Mouse (Mus musculus): ENCODE data around the gene Scg3. TPM values are rescaled to one million over a fixed set of nuclear protein-coding genes. Genes with fewer than 3 reads are reported as not detected.
"Not testable (repeated sequence)": the region's sequence is repeated elsewhere in the genome, so short reads cannot be mapped to it uniquely, and the experiment has no call there.

Gene Scg3
- polyA plus RNA-seq, 1 experiment from 2014 or later: 0.59 TPM

DNA sequence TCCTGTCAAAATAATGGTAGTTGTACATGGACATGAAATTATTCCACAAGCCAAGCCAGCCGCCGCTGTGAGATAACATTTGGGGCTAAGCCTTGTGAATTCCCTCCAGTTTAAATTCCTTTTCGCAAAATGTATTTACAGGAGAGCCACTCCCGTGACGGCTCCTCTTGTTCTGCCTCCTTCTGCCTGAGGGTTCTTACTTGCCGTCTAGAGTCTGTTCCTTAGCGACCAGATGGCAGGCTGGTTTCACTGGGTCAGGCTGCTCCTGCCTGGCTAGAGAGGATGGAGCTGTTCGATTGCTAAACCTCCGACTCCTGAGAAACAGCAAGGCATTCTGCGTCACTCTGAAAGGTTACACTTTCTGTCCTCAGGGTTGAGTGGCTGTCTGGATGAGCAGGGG lies 51.7 kb downstream of the Scg3 start:
- WGBS: 52% methylated on average over 10 of the region's 10 CpGs

DNA sequence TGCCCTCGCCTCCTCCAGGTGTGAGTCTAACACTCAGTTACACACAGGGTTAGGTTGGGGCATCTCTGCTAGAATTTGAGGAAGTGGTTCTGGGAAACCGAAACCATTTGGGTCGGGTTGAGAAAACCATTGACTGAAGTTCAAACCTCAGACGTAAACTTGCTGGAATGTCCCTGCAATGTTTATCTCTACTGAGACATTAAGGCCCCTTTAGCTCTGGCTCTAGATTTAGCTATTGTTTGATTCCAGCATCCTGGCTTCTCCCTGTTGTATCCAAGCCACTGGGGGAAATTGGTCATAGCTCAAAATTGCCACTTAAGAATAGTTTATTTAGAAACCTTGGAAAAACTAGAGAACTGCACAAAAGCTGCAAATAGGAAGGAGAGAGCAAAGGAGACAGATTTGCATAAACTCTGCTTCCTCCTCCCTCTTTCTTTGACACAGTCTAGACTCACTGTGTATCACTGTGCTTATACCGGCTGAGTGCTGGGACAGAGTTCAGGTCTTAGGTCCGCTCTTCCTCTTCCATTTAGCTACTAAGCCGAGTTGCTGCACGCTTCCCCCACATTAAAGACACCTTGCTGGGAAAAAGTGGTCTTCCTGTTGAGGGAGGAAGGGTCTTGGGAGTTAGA lies 52.9 kb downstream of the Scg3 start:
- H3K9ac ChIP-seq (replicated peaks; ENCODE audit: low read length): no peak overlapping the region
- no peak overlapping the region for H3K27ac ChIP-seq (ENCODE audit: low read length)
- no peaks in the 10 kb centered on the region; the same call in 1 of the 2 replicates for H3K4me1 ChIP-seq (ENCODE audit: insufficient read depth, low read length)
- H3K4me3 ChIP-seq (ENCODE audit: low read length): no peak overlapping the region
- WGBS: 82% methylated on average over 8 of the region's 8 CpGs
- ATAC-seq (ENCODE audit: low FRiP score, low TSS enrichment): no peak
- no peaks in the 10 kb centered on the region for H3K9me3 ChIP-seq (ENCODE audit: low read length)
- H3K36me3 ChIP-seq (ENCODE audit: insufficient read depth, low read length): no peaks in the 10 kb centered on the region
- H3K27me3 ChIP-seq (ENCODE audit: insufficient read depth, low read length): no peaks in the 10 kb centered on the region
- H3K4me2 ChIP-seq (replicated peaks; ENCODE audit: low read depth, low read length): no peak overlapping the region

More for the DNA sequence above, 51.7 kb downstream of the Scg3 start:
- no peaks in the 10 kb centered on the region for H3K9me3 ChIP-seq (ENCODE audit: low read length)
- no peak overlapping the region for H3K27ac ChIP-seq (ENCODE audit: low read length)
- no peaks in the 10 kb centered on the region for H3K4me1 ChIP-seq (ENCODE audit: insufficient read depth, low read length)
- H3K9ac ChIP-seq (replicated peaks; ENCODE audit: low read length): no peak overlapping the region
- no peaks in the 10 kb centered on the region for H3K27me3 ChIP-seq (ENCODE audit: insufficient read depth, low read length)
- ATAC-seq (ENCODE audit: low FRiP score, low TSS enrichment): no peak
- H3K36me3 ChIP-seq (ENCODE audit: insufficient read depth, low read length): no peaks in the 10 kb centered on the region
- H3K4me2 ChIP-seq (replicated peaks; ENCODE audit: low read depth, low read length): no peak overlapping the region
- no peak overlapping the region for H3K4me3 ChIP-seq (ENCODE audit: low read length)

DNA sequence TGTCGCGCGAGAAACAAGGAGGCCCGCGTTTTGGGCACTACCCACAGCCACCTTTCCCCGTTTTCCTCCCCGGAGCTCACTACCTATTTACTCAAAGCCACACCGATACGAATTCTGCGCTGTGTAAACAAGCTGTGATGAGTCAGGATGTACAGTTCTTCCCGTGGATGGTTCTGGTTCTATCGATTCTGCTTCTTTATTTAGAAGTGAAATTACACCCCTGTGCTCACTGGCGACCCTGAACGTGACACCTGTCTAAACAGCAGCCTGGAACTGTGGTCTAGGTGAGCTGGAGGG lies 57.6 kb downstream of the Scg3 start:
- under 1% methylated on average over 14 of the region's 14 CpGs for WGBS
- no peak for ATAC-seq (ENCODE audit: low FRiP score, low TSS enrichment)
- peak overlapping the region; percentile 93 for H3K9ac ChIP-seq (replicated peaks; ENCODE audit: low read length)
- H3K27me3 ChIP-seq (ENCODE audit: insufficient read depth, low read length): no peaks in the 10 kb centered on the region
- H3K27ac ChIP-seq (ENCODE audit: low read length): peak overlapping the region; percentile 84
- no peaks in the 10 kb centered on the region for H3K36me3 ChIP-seq (ENCODE audit: insufficient read depth, low read length)
- H3K4me3 ChIP-seq (ENCODE audit: low read length): peak overlapping the region; percentile 76
- H3K4me2 ChIP-seq (replicated peaks; ENCODE audit: low read depth, low read length): peak overlapping the region; percentile 87
- H3K9me3 ChIP-seq (ENCODE audit: low read length): no peaks in the 10 kb centered on the region
- no peaks in the 10 kb centered on the region; the same call in 1 of the 2 replicates for H3K4me1 ChIP-seq (ENCODE audit: insufficient read depth, low read length)

DNA sequence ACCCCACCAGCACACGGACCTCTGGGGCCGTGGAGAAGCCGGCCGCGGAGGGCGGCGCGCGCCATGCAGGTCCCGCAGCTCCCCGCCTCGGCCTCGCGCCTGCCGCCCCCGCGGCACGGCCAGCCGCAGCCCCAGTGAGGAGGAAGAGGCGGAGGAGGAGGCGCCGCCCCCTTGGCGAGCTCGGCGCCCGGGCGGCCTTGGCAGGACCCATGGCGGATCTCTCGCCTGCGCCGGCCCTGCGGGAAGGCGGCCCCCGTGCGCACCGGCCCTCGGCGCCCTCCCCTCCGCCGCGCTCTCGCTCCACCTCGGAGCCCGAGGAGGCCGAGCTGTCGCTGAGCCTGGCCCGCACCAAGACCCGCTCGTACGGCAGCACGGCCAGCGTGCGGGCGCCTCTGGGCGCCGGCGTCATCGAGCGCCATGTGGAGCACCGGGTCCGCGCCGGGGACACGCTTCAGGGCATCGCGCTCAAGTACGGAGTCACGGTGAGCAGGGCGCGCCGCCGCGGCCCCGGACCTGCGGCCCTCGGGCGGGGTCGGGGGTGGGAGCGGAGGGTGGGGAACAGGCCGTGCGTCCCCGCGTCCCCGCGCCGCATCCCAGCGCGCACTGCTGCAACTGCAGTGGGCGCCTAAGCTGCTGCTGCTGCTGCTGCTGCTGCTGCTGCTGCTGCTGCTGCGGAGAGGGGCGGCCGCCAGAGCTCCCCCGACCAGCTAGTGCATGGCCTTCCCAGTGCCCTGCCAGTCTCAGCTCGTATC lies 58.1 kb downstream of the Scg3 start, which contains the start of gene Lysmd2:
TSS of gene Lysmd2 (plus strand) at position 186 of the 752 bp plus-strand sequence.
- under 1% methylated on average over 52 of the region's 94 CpGs for WGBS
- Histone ChIP-seq H3K36me3 (ENCODE audit: insufficient read depth, low read length) (no peaks in the 10 kb centered on the region), H3K4me2 (replicated peaks; ENCODE audit: low read depth, low read length) (peak within 1 kb of the TSS; percentile 87), H3K9me3 (ENCODE audit: low read length) (no peaks in the 10 kb centered on the region), H3K9ac (replicated peaks; ENCODE audit: low read length) (peak within 1 kb of the TSS; percentile 93), H3K27ac (ENCODE audit: low read length) (peak within 1 kb of the TSS; percentile 84), H3K4me1 (ENCODE audit: insufficient read depth, low read length) (no peaks in the 10 kb centered on the region; the same call in 1 of the 2 replicates), H3K27me3 (ENCODE audit: insufficient read depth, low read length) (no peaks in the 10 kb centered on the region), H3K4me3 (ENCODE audit: low read length) (peak within 1 kb of the TSS; percentile 76)
- ATAC-seq (ENCODE audit: low FRiP score, low TSS enrichment): peak; percentile 94

DNA sequence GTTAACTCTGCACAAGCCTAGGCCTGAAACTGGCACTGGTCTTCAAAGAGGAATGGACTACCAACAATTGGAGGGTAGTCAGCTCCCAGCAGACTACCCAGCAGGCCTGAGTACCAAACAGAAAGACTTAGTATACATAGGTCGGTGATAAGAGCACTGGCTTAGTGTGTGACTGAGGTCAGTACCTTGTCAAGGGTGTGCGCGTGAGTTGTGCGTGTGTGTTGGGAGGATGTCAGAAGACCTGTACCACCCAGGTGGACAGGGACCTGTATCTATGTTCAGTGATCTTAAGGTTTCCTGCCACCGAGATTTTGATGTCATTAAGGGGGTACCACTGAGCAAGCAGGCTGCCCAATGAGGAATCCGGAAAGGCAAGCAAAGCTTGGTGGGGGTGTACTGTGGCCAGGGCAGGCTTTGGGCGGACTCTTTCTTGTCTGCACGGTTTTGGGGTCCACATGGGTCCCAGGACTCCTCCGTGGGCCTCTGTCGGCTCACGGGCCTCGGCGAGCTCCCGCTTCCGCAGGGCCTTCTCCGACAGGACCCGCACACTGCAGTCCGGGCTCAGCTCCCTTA lies 58.8 kb downstream of the Scg3 start:
- Histone ChIP-seq H3K4me2 (replicated peaks; ENCODE audit: low read depth, low read length) (peak overlapping the region; percentile 87), H3K27me3 (ENCODE audit: insufficient read depth, low read length) (no peaks in the 10 kb centered on the region), H3K9me3 (ENCODE audit: low read length) (no peaks in the 10 kb centered on the region), H3K4me1 (ENCODE audit: insufficient read depth, low read length) (no peaks in the 10 kb centered on the region; the same call in 1 of the 2 replicates), H3K36me3 (ENCODE audit: insufficient read depth, low read length) (no peaks in the 10 kb centered on the region), H3K9ac (replicated peaks; ENCODE audit: low read length) (peak overlapping the region; percentile 93), H3K4me3 (ENCODE audit: low read length) (peak overlapping the region; percentile 76), H3K27ac (ENCODE audit: low read length) (peak overlapping the region; percentile 84)
- ATAC-seq (ENCODE audit: low FRiP score, low TSS enrichment): no peak; the same call in none of the 2 replicates
- WGBS: 16% methylated on average over 18 of the region's 18 CpGs

DNA sequence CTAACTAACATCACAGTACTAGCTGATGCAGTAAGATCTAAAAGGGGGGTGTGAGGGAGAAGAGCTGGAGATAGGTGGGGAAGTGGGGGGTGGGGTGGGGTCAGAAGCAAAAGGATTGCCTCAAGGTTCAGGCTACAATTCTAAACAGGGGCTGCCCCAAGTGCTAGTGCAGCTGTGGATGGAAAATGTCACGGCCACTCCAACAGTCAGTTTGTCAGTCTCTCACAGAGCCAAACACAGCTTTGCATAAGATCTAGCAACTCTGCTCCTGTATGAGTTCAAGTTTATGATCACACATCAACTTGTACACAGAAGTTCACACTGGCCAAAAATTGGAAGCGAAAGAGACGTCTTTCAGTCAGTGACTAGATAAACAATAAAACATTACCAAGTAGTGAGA lies 62.4 kb downstream of the Scg3 start:
- Histone ChIP-seq H3K27me3 (ENCODE audit: insufficient read depth, low read length) (no peaks in the 10 kb centered on the region), H3K27ac (ENCODE audit: low read length) (no peak overlapping the region), H3K4me2 (replicated peaks; ENCODE audit: low read depth, low read length) (no peak overlapping the region), H3K9me3 (ENCODE audit: low read length) (no peaks in the 10 kb centered on the region), H3K36me3 (ENCODE audit: insufficient read depth, low read length) (no peaks in the 10 kb centered on the region), H3K4me1 (ENCODE audit: insufficient read depth, low read length) (no peaks in the 10 kb centered on the region; the same call in 1 of the 2 replicates), H3K4me3 (ENCODE audit: low read length) (no peak overlapping the region), H3K9ac (replicated peaks; ENCODE audit: low read length) (no peak overlapping the region)
- no peak for ATAC-seq (ENCODE audit: low FRiP score, low TSS enrichment)
- WGBS: 70% methylated on average over 3 of the region's 3 CpGs

DNA sequence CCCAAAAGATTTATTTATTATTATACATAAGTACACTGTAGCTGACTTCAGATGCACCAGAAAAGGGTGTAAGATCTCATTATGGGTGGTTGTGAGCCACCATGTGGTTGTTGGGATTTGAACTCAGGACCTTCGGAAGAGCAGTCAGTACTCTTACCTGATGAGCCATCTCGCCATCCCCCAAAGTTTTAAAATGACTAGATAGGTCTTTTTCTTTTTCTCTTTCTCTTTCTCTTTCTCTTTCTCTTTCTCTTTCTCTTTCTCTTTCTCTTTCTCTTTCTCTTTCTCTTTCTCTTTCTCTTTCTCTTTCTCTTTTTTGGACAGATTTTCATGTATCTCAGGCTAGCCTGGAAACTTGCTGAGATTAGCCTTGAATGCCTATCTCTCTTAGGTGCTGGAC lies 64.1 kb downstream of the Scg3 start:
- ATAC-seq (ENCODE audit: low FRiP score, low TSS enrichment); H3K4me1 ChIP-seq (ENCODE audit: insufficient read depth, low read length); H3K36me3 ChIP-seq (ENCODE audit: insufficient read depth, low read length); H3K4me3 ChIP-seq (ENCODE audit: low read length); H3K27me3 ChIP-seq (ENCODE audit: insufficient read depth, low read length); H3K27ac ChIP-seq (ENCODE audit: low read length); H3K4me2 ChIP-seq (replicated peaks; ENCODE audit: low read depth, low read length); H3K9me3 ChIP-seq (ENCODE audit: low read length); H3K9ac ChIP-seq (replicated peaks; ENCODE audit: low read length): not testable (repeated sequence)
- WGBS: 94% methylated on average over 2 of the region's 2 CpGs

DNA sequence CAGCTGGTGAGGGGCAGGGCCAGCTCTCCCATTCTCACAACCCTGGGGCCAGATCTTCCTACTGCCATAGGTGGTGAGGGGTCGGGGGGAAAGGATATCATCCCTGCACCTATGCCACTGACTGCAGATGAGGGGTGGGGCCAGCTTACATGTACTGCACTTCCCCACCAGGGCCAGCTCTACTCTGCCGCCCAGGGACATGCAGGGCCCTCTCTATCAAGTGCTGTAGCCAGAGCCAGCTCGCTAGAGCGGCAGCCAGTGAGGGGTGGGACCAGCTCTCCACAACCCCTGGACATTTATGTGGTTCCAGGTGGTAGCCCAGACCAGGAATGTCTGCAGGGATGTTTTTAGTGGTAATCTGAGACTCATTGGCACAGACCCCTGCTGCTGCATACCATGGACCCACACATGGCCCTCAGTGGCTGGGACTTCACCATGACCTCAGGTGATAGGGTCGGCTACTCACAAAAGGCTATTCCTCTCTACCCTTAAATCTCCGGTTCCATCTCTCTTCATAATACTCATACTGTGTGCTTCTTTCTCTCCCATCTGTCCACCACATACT lies 64.9 kb downstream of the Scg3 start:
- Histone ChIP-seq H3K27ac (ENCODE audit: low read length) (no peak overlapping the region), H3K9me3 (ENCODE audit: low read length) (no peaks in the 10 kb centered on the region), H3K4me1 (ENCODE audit: insufficient read depth, low read length) (no peaks in the 10 kb centered on the region), H3K4me3 (ENCODE audit: low read length) (no peak overlapping the region), H3K27me3 (ENCODE audit: insufficient read depth, low read length) (no peaks in the 10 kb centered on the region), H3K9ac (replicated peaks; ENCODE audit: low read length) (no peak overlapping the region), H3K4me2 (replicated peaks; ENCODE audit: low read depth, low read length) (no peak overlapping the region), H3K36me3 (ENCODE audit: insufficient read depth, low read length) (no peaks in the 10 kb centered on the region)
- peak; percentile 63 for ATAC-seq (ENCODE audit: low FRiP score, low TSS enrichment)
- WGBS: 71% methylated on average over 6 of the region's 6 CpGs

DNA sequence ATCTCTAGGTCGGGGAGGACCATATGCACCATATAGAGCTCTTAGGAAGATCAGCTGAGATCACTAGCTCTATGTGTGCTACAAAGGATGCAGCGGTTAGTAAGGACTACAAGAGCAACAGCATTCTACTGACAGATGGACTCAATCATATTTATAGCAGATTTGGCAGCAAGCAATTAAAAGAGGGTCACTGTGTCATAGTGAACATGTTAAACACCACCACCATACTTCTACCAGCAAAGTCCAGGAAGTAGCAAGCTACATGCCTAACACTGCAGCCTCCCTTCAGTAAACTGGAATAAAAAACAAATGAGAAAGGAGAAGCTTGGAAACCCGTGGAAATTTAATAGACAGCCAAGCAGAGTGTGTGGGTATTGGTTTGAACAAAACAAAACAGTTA lies 67.3 kb downstream of the Scg3 start:
- H3K27ac ChIP-seq (ENCODE audit: low read length): no peak overlapping the region
- H3K27me3 ChIP-seq (ENCODE audit: insufficient read depth, low read length): no peaks in the 10 kb centered on the region
- no peaks in the 10 kb centered on the region for H3K9me3 ChIP-seq (ENCODE audit: low read length)
- H3K4me3 ChIP-seq (ENCODE audit: low read length): no peak overlapping the region
- H3K36me3 ChIP-seq (ENCODE audit: insufficient read depth, low read length): no peaks in the 10 kb centered on the region
- no peak overlapping the region for H3K4me2 ChIP-seq (replicated peaks; ENCODE audit: low read depth, low read length)
- H3K4me1 ChIP-seq (ENCODE audit: insufficient read depth, low read length): no peaks in the 10 kb centered on the region
- 62% methylated on average over 3 of the region's 3 CpGs for WGBS
- peak; percentile 62; the same call in 1 of the 2 replicates for ATAC-seq (ENCODE audit: low FRiP score, low TSS enrichment)
- H3K9ac ChIP-seq (replicated peaks; ENCODE audit: low read length): no peak overlapping the region

Data from kidney, embryonic 16.5 days (tissue).